Mouse (Mus musculus): ENCODE data around the gene Tmem52b.

Tmem52b gene

GRCm38 (mm10) chr6:129530261-129530660 is 17.9 kb downstream of the Tmem52b start:
- DNase-seq (ENCODE audit: extremely low read depth, low read depth): no peak

DNA sequence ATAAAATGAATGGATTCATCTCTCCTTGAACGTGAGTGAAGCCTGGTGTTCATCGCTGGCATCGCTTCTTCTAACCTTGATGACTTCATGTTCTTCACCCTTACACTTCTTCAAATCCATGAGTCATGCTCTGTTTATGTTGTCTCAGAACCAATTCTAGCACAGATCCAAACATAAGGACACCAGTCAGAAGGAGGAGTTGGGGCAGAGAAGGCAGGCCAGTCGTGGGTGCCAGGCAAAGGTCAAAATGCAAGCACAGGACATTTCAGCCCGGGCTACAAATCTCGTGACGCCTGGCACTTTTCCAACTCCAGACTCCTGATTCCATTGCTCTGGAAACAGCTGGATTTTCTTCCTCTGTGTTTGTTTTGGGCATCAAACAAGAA is 20.2 kb downstream of the Tmem52b start:
- no peak for DNase-seq (ENCODE audit: extremely low read depth, low read depth)

- no peak for DNase-seq (ENCODE audit: extremely low read depth, low read depth)
Observed at GRCm38 (mm10) chr6:129532942-129533860, 20.8 kb downstream of the Tmem52b start, which contains the start of gene Gabarapl1. Gene Gabarapl1, plus strand, starts transcription at chr6:129533160.

GRCm38 (mm10) chr6:129534057-129534456 is 21.7 kb downstream of the Tmem52b start:
- DNase-seq (ENCODE audit: extremely low read depth, low read depth): no peak

DNA sequence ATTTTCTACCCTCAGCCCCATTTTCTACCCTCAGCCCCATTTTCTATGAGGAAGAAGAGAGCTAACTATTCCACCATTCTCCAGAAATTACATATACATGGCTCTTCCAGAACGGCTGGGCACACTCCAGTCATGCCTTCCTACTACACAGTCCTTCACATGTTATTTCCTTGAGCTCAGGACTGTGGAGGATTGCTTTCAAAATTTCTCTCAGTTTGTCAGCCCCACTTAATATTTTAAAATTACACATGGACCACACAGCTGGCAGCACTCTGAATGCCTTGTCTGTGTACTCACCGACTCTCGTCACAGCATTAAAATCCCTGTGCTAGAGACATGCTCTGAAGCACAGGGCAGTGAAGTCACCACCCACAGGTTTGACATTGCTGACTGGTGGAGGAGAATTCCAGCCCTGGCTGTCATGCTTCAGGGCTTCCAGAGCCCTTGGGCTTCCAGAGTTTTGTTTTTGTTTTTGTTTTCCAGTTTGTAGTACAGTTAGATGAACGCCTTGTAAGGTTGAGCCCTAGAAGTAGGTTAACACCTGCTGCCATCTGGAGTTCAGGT is 22.4 kb downstream of the Tmem52b start:
- DNase-seq (ENCODE audit: extremely low read depth, low read depth): no peak

- DNase-seq (ENCODE audit: extremely low read depth, low read depth): no peak
Observed at GRCm38 (mm10) chr6:129535723-129536122, 23.4 kb downstream of the Tmem52b start.

GRCm38 (mm10) chr6:129538555-129538954 is 26.2 kb downstream of the Tmem52b start:
- DNase-seq (ENCODE audit: extremely low read depth, low read depth): no peak

- no peak for DNase-seq (ENCODE audit: extremely low read depth, low read depth)
Observed at GRCm38 (mm10) chr6:129541931-129542330, 29.6 kb downstream of the Tmem52b start.

DNA sequence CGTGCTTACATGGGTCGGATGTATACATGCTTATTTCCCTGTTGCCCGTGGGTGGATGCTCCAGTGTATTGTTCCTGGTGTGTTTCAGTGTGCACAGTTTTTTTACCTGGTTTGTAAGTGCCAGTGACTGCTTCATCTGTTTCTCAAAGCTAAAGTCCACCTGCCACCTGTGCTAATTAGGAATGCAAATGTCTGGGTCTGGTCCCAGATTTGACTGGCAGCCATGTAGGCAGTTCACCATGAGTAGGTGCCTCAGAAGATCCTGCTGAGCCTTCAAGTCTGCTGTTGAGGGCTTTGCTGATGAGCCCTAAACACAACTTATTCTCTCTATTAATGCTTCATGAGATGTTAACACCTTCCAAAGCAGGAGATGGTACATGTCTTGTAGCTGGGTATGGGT is 30.2 kb downstream of the Tmem52b start:
- DNase-seq (ENCODE audit: extremely low read depth, low read depth): no peak

- peak; percentile 26 for DNase-seq (ENCODE audit: extremely low read depth, low read depth)
Observed at GRCm38 (mm10) chr6:129543709-129544606, 31.6 kb downstream of the Tmem52b start.

DNA sequence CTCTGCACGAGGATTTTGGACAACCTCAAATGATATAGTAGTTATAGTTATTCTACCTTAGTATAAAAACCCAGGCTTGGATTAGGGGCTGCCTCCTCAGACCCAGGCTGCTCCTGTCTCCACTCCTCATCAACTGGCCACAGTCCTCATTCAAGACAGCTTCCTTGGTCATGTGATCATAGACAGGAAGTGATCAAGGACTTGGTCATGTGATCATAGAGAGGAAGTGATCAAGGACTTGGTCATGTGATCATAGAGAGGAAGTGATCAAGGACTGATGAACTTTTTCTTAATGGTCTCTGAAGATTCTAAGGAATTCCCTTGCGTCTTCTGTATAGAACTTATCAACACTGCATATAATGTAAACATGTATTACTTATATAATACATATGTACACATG is 34.9 kb downstream of the Tmem52b start:
- DNase-seq (ENCODE audit: extremely low read depth, low read depth): no peak

- DNase-seq (ENCODE audit: extremely low read depth, low read depth): no peak
Observed at GRCm38 (mm10) chr6:129548009-129548408, 35.7 kb downstream of the Tmem52b start.

- DNase-seq (ENCODE audit: extremely low read depth, low read depth): no peak
Observed at GRCm38 (mm10) chr6:129557298-129558023, 45.1 kb downstream of the Tmem52b start.

GRCm38 (mm10) chr6:129558946-129559640 is 46.7 kb downstream of the Tmem52b start:
- DNase-seq (ENCODE audit: extremely low read depth, low read depth): peak; percentile 47

GRCm38 (mm10) chr6:129559641-129560027 is 47.3 kb downstream of the Tmem52b start:
- no peak for DNase-seq (ENCODE audit: extremely low read depth, low read depth)

DNA sequence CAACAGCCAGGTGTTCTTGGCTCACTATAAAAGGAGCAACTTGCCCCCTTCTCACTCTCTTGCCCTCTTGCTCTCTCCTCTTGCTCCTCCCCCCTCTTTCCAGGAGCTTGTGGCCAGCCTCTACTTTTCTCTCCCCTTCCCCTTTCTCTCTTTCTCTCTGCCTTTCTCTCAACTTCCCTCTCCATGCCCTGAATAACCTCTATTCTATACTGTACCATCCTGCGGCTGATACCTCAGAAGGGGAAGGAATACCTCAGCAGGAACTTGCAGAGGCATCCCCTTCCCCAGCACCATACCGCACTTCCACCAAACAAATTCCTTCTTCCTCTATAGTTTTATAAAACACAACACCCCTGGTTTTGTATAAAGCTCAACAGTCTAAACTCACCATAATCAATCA is 52.9 kb downstream of the Tmem52b start:
- DNase-seq (ENCODE audit: extremely low read depth, low read depth): no peak
